Mouse (Mus musculus) left cerebral cortex, postnatal 25 days (tissue): ENCODE data around the gene Ascc1. TPM values are rescaled to one million over a fixed set of nuclear protein-coding genes. Genes with fewer than 3 reads are reported as not detected.

Experiments used
- DNase-seq, 2 experiments: peaks; one replicate each; pipeline ENCODE4 v3.0.0; 2022; ENCODE audit warnings: low spot score in 2 of 2, mixed read lengths in 1 of 2
- intact Hi-C: fragments of 180-260 bp; cut with DNase I; formaldehyde crosslinking; loops from one replicate; pipeline ENCODE4 v1.15.1; 2025
- total RNA-seq, 2 experiments: library from RNA; stranded (reverse); gene quantifications; 2 replicates each; pipeline ENCODE4 v1.2.3; 2021

The Ascc1 gene
- total RNA-seq, 2 experiments from 2014 or later: 15.1 to 15.5 TPM

DNA sequence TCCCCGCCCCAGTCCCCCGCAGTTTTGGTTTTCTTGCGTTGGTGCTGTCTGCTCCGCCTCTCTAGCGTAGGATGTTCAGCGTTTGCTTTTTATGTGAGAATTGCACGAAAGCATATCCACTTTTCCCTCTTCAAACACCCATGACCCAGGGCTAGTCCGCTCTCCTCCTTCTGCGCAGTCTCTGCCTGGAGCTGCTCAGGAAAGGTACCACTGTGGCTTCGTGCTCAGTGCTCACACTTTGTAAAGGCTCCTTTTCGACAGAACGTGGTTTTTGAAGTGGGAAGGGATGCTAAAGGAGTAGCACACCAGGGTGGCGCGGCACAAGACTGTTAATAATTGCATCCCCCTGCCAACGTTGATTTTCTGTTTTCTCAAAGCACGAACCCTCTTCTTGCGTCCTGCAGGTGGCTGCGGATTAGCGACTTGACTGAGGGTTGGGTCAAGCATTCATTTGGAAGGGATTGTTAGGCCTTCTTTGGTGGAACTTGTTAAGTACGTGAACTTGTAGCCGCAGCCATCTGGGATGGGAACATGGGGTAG lies 678 bp downstream of the Ascc1 start:
- no peak for DNase-seq
- intact Hi-C loops: loop anchor here (2.0 to 10.0 kb wide), 6 partner anchors 50 to 242 kb away; partner anchors contain the start of gene Spock2

DNA sequence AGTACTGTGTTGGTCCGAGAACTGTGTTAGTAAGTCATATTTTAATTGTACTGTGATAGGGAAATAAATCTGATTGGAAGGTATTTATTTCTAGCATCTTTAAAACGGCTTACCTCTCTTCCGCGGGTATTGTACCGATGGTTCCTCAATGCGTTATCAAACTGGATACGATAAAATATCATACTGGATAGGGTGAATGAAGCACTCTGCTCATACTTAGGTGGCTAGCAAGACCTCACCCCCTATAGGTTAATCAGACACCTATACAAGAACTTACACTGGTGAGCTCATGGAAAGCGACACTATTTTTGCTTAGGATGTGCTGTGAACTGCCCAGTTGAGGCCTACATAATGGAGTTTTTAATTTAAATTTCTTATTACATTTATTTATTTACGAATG lies 1.2 kb downstream of the Ascc1 start:
- intact Hi-C loops: loop anchor here (2.0 to 10.0 kb wide), 6 partner anchors 51 to 241 kb away; partner anchors contain the start of gene Spock2

DNA sequence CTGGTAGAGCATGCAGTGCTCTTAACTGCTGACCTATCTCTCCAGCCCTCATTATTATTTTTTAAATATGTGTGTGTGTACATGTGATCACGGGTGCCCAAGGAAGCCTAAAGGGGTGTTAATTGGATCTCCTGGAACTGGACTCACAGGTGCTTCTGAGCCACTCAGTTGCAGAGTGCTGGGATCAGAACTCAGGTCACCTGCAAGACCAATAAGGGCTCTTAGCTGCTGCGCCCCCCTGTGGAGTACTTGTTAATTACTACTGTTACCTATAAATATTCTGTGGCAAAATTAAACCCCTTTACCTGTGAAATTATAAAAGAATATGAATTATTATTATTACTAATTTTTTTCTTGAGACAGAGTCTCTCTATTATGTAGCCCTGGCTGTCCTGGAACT lies 2.7 kb downstream of the Ascc1 start:
- DNase-seq: no peak
- intact Hi-C loops: loop anchor here (10.0 kb wide), 1 partner anchor 240 kb away; no protein-coding TSS in a partner anchor

More for the DNA sequence above, 1.2 kb downstream of the Ascc1 start:
- DNase-seq: no peak

DNA sequence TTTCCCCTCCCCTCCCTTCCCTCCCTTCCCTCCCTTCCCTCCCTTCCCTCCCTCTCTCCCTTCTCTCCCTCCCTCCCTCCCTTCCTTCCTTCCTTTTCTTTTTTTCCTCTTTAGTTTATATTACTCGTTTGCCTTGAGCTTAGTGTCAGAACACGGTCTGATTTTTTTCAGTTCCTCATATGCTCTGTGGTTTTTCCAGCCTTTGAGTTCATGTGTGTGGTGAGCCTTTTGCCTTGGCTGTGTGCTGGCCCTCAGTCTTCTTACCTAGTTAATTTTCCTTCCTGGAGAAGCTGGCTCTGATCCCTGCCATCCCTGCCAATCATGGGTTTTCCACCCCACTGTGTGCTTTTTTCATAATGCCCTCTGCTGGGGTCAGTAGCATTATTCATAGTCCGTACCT lies 6.5 kb downstream of the Ascc1 start:
- intact Hi-C loops: loop anchor here (10.0 kb wide), 1 partner anchor 236 kb away; no protein-coding TSS in a partner anchor
- no peak for DNase-seq

- no peak for DNase-seq
- intact Hi-C loops: no loop called here
Measured at GRCm38 (mm10) chr10:60016223-60016622, 13.6 kb downstream of the Ascc1 start.

- DNase-seq: no peak
- intact Hi-C loops: no loop called here
Measured at GRCm38 (mm10) chr10:60019299-60019698, 16.7 kb downstream of the Ascc1 start.

DNA sequence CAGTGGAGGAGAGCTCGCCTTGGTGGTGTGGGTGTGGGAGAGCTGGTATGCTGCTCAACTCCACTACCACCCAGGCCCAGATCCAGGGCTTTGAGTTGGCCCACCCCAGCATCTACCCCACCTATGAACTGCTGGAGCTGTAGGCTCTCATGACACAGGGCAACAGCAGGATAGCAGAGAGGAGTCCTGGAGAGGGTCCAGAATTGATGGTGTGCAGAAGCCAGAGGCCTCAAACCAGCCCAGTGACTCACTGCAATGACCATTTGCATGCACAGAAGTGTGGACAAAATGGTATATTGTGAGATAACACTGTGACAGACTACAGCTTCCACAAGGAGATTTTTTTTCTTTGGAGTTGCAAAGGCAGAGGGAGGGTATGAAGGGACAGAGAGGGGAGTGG lies 21.1 kb downstream of the Ascc1 start:
- intact Hi-C loops: loop anchor here (5.0 kb wide), 1 partner anchor 44 kb away; no protein-coding TSS in a partner anchor
- DNase-seq: no peak

DNA sequence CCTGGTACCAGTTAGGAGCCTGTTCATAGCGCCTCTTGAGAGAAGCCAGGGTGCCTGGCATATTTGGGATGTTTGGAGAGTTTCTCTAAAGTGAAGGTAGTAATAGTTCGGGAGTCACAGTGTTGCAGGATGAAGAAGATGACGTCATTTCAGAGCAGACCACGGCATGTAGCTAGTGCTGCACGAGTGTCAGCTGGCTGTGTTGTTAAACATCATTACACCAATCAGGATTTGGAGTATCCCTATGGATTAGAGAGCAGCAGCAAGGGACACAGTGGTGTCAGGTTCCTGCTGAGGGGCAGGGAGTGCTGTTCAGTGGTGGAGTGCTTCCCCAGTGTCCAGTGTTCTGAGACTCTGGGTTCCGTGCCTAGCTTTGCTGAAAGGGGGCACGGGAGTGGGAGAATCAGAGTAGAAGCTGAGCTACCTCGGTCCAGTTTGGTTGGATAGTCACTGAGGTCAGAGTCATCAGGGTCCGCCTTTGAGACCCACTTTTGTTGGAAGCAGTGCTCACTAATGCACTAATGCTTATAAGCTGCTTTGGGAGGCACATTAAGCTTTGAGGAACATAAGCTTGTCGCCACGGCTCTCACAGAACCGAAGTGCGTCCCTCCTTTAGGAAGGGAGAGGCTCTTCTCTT lies 24.3 kb downstream of the Ascc1 start:
- intact Hi-C loops: no loop called here
- DNase-seq: no peak

GRCm38 (mm10) chr10:60027619-60028084 lies 25.0 kb downstream of the Ascc1 start:
- intact Hi-C loops: no loop called here
- peak in 1 of 2 experiments; percentile 21 for DNase-seq

DNA sequence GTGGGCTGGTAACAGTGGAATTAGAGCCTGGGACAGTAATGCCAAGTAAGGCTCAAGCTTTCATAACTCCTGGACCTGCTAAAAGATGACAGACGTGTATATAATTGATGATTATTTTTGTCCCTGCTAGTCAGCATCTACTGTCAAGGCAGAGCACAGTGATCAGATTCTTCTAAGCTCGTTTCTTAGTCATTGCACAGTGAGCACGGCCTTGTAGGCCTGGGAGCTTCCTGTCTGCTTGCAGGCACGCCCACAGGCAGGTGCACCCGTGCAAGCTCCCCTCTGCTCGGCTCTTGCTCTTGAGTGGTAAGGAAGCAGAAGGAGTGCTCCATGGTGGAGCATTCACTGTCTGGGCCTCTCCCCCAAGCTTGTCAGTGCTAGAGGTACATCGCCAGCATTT lies 25.6 kb downstream of the Ascc1 start:
- intact Hi-C loops: no loop called here
- DNase-seq: peak in 1 of 2 experiments; percentile 17

DNA sequence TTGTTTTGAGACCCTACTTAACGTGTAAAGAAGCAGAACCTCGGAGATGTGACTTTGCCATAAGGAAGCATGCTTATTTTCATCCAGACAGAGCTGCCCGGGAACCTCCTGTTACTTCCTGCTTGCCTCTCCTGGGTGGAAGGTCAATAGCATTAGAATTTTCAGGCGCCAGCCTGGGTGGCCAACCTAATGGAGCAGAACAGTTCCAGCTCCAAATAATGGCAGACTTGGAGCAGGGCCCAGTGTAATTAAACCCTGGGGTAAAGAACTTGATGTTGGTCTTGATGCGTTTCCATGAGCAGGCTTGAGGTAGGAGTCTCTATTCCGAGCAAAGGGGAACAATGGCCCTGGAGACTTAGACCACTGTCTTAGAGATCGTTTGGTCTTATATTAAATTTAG lies 26.4 kb downstream of the Ascc1 start:
- intact Hi-C loops: no loop called here
- DNase-seq: peak in 1 of 2 experiments; percentile 7

DNA sequence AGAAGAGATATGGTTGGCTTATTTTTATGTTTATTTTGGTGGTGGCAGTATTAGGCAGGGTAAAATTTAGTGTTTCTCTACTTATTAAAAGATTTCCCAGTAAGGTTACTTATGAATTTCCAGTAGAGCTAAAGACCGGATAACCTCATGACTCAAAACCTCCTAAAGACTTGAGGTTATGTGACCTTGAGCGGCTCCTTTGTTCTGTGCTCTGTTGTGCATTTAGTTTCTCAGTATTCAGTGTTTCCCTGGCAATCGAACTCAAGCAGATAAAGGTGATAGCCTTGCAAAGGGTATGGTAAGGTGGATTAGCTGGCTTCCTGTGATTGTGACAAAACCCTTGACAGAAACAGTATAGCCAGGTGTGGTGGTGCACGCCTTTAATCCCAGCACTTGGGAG lies 26.8 kb downstream of the Ascc1 start:
- no peak for DNase-seq
- intact Hi-C loops: no loop called here

GRCm38 (mm10) chr10:60031562-60031961 lies 29.0 kb downstream of the Ascc1 start:
- DNase-seq: no peak
- intact Hi-C loops: no loop called here

DNA sequence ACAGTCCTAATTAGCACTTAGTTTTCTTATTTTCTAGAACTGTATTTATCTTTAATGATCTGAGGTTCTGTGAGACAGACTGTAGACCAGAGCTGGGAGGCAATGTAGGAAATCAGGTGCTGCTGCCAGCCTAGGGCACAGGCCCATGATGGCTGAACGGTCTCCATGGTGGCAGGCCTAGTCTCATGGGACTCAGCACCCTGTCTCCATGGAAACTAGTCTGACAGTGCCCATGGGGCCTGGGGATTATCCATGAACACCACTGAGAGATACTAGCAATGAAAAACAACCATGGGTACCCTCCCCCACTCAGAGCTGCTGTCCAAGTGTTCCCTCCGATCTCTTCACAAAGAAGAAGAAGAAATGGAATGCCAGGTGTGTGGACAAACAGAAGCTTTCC lies 29.4 kb downstream of the Ascc1 start:
- intact Hi-C loops: no loop called here
- no peak for DNase-seq

GRCm38 (mm10) chr10:60032622-60033021 lies 30.0 kb downstream of the Ascc1 start:
- DNase-seq: no peak
- intact Hi-C loops: no loop called here

- intact Hi-C loops: no loop called here
- DNase-seq: no peak
Measured at GRCm38 (mm10) chr10:60033064-60033463, 30.5 kb downstream of the Ascc1 start.

DNA sequence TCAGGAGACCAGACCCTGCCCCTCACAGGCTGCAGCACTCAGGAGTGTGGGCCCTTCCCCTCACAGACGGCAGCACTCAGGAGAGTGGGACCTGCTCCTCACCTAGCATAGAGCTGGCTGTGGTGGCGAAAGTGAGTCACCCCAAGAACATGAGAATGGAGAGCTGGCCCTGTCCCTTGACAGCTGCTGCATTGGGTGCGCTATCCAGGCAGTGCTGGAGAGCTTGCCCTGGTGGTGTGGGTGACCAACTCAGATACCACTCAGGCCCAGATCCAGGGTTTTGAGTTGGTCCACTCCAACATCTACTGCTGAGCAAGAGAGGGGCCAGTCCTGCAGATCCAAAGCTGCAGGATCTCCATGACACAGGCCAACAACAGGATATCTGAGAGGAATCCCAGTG lies 32.0 kb downstream of the Ascc1 start:
- intact Hi-C loops: no loop called here
- DNase-seq: no peak

DNA sequence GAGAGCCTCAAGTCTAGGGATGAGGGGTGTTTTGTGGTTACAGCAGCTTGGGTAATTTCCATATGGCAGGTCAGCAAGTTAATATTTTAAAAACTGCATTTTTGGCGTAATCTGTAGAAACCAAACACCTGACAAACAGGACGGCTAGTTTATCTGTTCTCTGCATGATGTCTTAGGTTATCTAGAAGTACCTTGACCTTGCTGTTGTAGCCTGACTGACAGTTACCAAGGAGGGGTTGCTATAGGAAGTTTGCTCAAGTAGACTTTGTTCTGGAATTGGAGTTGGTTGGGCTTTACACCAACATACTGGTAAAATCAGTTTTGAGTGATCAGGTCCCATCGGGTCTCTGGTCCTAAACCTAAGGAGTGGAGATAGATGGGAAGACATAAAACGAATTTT lies 33.1 kb downstream of the Ascc1 start:
- intact Hi-C loops: no loop called here
- no peak for DNase-seq

GRCm38 (mm10) chr10:60042350-60042922 lies 39.8 kb downstream of the Ascc1 start:
- intact Hi-C loops: no loop called here
- no peak for DNase-seq

GRCm38 (mm10) chr10:60046696-60047095 lies 44.1 kb downstream of the Ascc1 start:
- intact Hi-C loops: no loop called here
- DNase-seq: peak; percentile 28 to 61

- intact Hi-C loops: no loop called here
- no peak for DNase-seq
Measured at GRCm38 (mm10) chr10:60050581-60050980, 48.0 kb downstream of the Ascc1 start.
